Mouse (Mus musculus) heart, postnatal 0 days (tissue): ENCODE results near the gene Alcam. TPM values are rescaled to one million over a fixed set of nuclear protein-coding genes. Genes with fewer than 3 reads are reported as not detected.

Experiments
- ATAC-seq: fragments of 200-750 bp; cut with Nextera tagmentation; 2 replicates; pipeline ENCODE4 v1.8.0; 2017; ENCODE audit warnings: low read depth, moderate number of reproducible peaks, moderate library complexity; ENCODE audit not compliant: insufficient read depth
- DNase-seq: peaks from one replicate; pipeline ENCODE4 v3.0.0-alpha.2; 2016; ENCODE audit warnings: low spot score
- H3K27ac ChIP-seq: fragments of 300-500 bp; sonication (generic); 2 replicates; pipeline ENCODE4 v1.5.1; 2014; ENCODE audit warnings: low read depth, mild to moderate bottlenecking
- H3K27me3 ChIP-seq: fragments of 300-500 bp; sonication (generic); 2 replicates; pipeline ENCODE4 v1.6.1; 2014; ENCODE audit warnings: low read length, mixed read lengths; ENCODE audit not compliant: control insufficient read depth, insufficient read depth
- H3K36me3 ChIP-seq: fragments of 300-500 bp; sonication (generic); replicated peaks from 2 replicates; pipeline ENCODE4 v1.6.1; 2014; ENCODE audit warnings: low read length, mixed read lengths; ENCODE audit not compliant: control insufficient read depth, insufficient read depth
- H3K4me1 ChIP-seq: fragments of 300-500 bp; sonication (generic); 2 replicates; pipeline ENCODE4 v1.6.1; 2014; ENCODE audit warnings: antibody characterized with exemption; ENCODE audit not compliant: control insufficient read depth, insufficient read depth
- H3K4me2 ChIP-seq: fragments of 300-500 bp; sonication (generic); 2 replicates; pipeline ENCODE4 v1.6.1; 2014; ENCODE audit warnings: low read depth, mild to moderate bottlenecking, low read length, moderate library complexity
- H3K4me3 ChIP-seq: fragments of 300-500 bp; sonication (generic); 2 replicates; pipeline ENCODE4 v1.5.1; 2014; ENCODE audit warnings: low read depth, low read length
- H3K9ac ChIP-seq: fragments of 300-500 bp; sonication (generic); replicated peaks from 2 replicates; pipeline ENCODE4 v1.6.1; 2014; ENCODE audit warnings: low read depth, low read length, mixed read lengths
- H3K9me3 ChIP-seq: fragments of 300-500 bp; sonication (generic); replicated peaks from 2 replicates; pipeline ENCODE4 v1.6.1; 2016; ENCODE audit warnings: low read length; ENCODE audit not compliant: control insufficient read depth
- CTCF ChIP-seq: IDR thresholded peaks from 2 replicates; pipeline ENCODE4 v1.5.1; 2016; ENCODE audit warnings: antibody characterized with exemption, control low read depth, low read depth
- EP300 ChIP-seq: IDR thresholded peaks from 2 replicates; pipeline ENCODE4 v1.6.1; 2016; ENCODE audit warnings: antibody characterized with exemption, low read depth
- WGBS: fragments of 180-500 bp; shearing (Covaris S2); extraction: QIAGEN DNeasy Blood & Tissue Kit; methylation state at CpG from one replicate; pipeline ENCODE4 v1.1.7; 2014; 5-methylcytosine and 5-hydroxymethylcytosine counted together
- polyA plus RNA-seq: library from polyadenylated mRNA; unstranded; fragments of >200 nt; fragmentation: Nextera tagmentation; extraction: Ambion mirVana; gene quantifications from 2 replicates; pipeline ENCODE4 v1.2.1, GENCODE M21; 2015
- total RNA-seq: library from RNA; depleted of rRNA; stranded (reverse); fragments of >200 nt; gene quantifications from 2 replicates; pipeline ENCODE4 v1.2.3, GENCODE M21; 2014; ENCODE audit warnings: low replicate concordance

Gene Alcam
- total and polyA plus RNA-seq, 2 experiments from 2014 or later = 2.1 to 20.3 TPM

DNA sequence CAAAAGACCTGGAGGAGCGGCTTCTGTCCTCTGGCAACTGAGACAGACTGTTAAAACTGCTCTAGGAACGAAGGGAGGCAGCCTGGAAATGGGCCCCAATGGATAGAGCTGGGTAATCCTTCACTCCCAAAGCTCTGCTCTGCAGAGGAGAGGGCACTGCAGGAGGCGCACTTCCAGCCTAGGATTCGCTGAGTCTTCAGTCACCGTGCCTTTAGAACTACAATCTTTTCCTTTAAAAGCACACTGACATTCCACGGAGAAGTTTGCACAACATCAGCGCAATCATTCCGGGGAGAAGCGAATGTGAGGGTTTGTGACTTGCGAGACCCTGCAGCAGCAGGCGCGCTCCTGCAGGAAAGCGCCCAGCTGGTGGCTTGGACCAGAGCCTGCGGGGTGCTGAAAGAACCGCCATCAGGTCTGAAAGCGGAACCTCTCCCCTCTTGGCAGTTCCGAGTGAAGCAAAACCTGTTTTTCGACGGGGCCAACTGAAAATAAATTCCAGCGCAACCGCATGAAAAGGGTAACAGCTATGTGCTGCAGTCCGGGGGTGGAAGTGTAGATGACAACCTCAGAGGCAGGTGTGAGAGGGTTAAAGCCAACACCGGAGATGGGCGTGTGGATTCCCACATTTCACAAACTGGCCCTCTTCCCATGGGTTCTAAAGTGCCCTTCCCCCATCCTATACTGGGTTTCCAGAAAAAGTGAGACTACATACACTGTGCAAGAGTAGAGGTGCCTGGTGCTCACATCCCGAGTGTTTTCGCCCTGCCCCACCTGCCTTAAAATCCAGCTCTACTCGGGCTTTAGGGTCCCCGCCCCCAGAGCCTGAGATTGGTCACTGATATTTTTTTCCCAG lies 3.4 kb downstream of the Alcam start:
- TF ChIP-seq EP300 (no peak), CTCF (peak; percentile 36)

DNA sequence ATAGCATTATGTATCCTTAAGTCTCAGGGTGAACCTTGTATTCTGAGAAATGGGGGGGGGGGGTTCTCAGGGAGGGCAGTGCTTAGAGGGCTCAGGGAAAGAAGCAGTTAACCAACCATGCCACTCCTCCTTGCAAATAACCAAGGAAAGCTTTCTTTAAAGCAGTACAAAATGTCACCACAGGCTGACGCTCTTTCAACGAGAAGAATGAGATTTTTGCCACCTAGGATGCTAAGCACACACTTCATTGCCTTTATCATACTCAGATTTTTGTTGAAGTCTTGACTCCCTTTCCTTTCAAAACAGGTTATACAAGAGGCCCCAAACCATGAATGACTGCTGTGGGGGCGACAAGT lies 4.0 kb downstream of the Alcam start:
- no peak overlapping the region for H3K9ac ChIP-seq
- WGBS = 3% methylated on average over 3 of the region's 3 CpGs

More for the DNA sequence above, 3.4 kb downstream of the Alcam start:
- Histone ChIP-seq H3K9ac (peak overlapping the region; percentile 60), H3K4me2 (peak overlapping the region; percentile 89), H3K27me3 (no peaks in the 10 kb centered on the region), H3K4me1 (no peaks in the 10 kb centered on the region), H3K36me3 (no peaks in the 10 kb centered on the region), H3K4me3 (peak overlapping the region; percentile 60), H3K9me3 (no peaks in the 10 kb centered on the region), H3K27ac (peak overlapping the region; percentile 48; the same call in 1 of the 2 replicates)
- ATAC-seq (no peak), DNase-seq (peak; percentile 27)
- under 1% methylated on average over 28 of the region's 28 CpGs for WGBS

DNA sequence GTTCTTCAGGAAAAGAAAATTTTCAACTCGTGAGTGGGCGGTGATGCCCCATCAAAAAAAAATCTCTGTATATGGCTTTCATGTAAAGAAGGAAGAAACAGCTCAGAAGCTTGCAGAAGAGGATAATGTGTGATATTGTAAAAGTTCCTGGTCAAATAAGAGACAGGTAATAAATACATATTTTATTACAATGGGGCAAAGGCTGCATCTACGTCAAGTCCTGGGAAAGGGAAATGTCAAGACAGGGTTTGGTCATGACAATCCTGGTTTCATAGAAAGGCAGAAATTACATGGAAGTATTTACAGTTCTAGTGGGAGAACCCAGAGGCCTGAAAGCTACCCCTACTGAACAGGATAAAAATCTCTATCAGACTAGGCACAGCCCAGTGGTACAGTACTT lies 7.9 kb downstream of the Alcam start:
- DNase-seq (no peak), ATAC-seq (no peak)
- no peaks in the 10 kb centered on the region for H3K27me3 ChIP-seq
- H3K4me3 ChIP-seq = no peak overlapping the region
- H3K36me3 ChIP-seq = no peaks in the 10 kb centered on the region
- no peak overlapping the region for H3K4me2 ChIP-seq
- no peaks in the 10 kb centered on the region for H3K4me1 ChIP-seq
- no peak overlapping the region for H3K27ac ChIP-seq
- WGBS = 87% methylated on average over 3 of the region's 3 CpGs
- no peak overlapping the region for H3K9ac ChIP-seq
- TF ChIP-seq CTCF (no peak), EP300 (no peak)
- no peaks in the 10 kb centered on the region for H3K9me3 ChIP-seq

More for the DNA sequence above, 4.0 kb downstream of the Alcam start:
- H3K27me3 ChIP-seq = no peaks in the 10 kb centered on the region
- H3K4me2 ChIP-seq = peak overlapping the region; percentile 89
- no peak for ATAC-seq
- no peaks in the 10 kb centered on the region for H3K4me1 ChIP-seq
- H3K4me3 ChIP-seq = peak overlapping the region; percentile 60
- TF ChIP-seq CTCF (peak; percentile 30; the same call in 1 of the 2 replicates), EP300 (no peak)
- peak; percentile 50 for DNase-seq
- no peaks in the 10 kb centered on the region for H3K9me3 ChIP-seq
- H3K27ac ChIP-seq = no peak overlapping the region
- no peaks in the 10 kb centered on the region for H3K36me3 ChIP-seq

- Histone ChIP-seq H3K36me3 (no peaks in the 10 kb centered on the region), H3K9ac (no peak overlapping the region), H3K4me1 (no peaks in the 10 kb centered on the region), H3K27ac (no peak overlapping the region), H3K27me3 (no peaks in the 10 kb centered on the region), H3K4me3 (no peak overlapping the region), H3K9me3 (no peaks in the 10 kb centered on the region), H3K4me2 (no peak overlapping the region)
- DNase-seq (no peak), ATAC-seq (no peak)
- 45% methylated on average over 9 of the region's 9 CpGs for WGBS
- TF ChIP-seq EP300 = no peak
- TF ChIP-seq CTCF = no peak
These were observed 10.0 kb downstream of the Alcam start for GRCm38 (mm10) chr16:52443635-52444505.

DNA sequence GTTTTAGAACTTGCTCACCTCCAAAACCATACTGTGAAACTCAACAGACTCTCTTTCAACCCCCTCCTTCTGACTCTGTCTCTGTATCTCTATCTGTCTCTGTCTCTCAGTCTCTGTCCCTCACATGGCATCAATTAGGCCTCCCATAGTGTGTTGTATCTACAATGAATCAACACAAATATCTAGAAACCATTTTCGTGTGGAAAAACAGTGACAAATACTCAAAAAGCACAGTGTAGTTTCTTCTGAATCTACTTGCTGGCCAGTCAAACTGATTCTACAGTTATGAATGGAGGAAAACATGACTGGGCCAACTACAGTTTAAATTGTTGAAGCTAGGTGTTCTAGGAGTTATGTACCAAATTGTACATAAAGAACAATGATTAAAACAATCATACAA lies 10.8 kb downstream of the Alcam start:
- no peak for TF ChIP-seq CTCF
- Histone ChIP-seq H3K9me3 (no peaks in the 10 kb centered on the region), H3K27me3 (no peaks in the 10 kb centered on the region), H3K9ac (no peak overlapping the region), H3K4me3 (no peak overlapping the region), H3K36me3 (no peaks in the 10 kb centered on the region), H3K4me2 (no peak overlapping the region), H3K4me1 (no peaks in the 10 kb centered on the region), H3K27ac (no peak overlapping the region)
- WGBS = 59% methylated on average over 1 of the region's 1 CpGs
- ATAC-seq (no peak), DNase-seq (no peak)
